Mouse (Mus musculus): ENCODE measurements around the gene Stip1. TPM values are rescaled to one million over a fixed set of nuclear protein-coding genes. Genes with fewer than 3 reads are reported as not detected.
A peak's percentile ranks its signal among the peaks of the same experiment; 100 is the strongest.

Stip1 gene
- polyA plus RNA-seq, 1 experiment from 2014 or later: 212 TPM

DNA sequence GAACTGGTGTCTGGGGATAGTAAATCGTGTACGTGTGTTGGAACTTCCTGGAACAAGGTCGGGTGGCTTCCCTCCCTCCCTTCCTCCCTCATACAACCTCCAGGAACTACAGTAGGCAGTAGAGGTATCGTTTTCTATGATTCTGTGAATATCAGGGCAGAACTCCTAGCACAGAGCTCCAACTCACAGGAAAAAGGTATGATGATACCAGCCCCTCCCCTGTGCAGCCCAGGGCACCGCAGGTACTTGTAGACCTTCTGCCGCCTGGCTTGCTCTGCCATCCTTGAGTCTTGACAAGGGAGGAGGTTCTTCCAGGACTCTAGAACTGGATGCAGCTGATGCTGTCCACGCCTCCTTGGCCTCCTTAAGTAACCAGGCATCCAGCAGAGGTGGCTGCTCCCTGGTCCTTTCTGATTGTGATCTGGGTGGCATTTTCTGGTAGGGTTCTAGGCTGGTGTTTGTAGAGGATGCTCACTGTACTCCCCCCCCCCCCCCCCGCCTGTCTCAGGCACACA is 27.1 kb upstream of the Stip1 start:
- H3K9ac ChIP-seq (ENCODE audit: low read length): no peak overlapping the region
- peaks cover 37% of the 10 kb centered on the region for H3K4me1 ChIP-seq (replicated peaks; ENCODE audit: control insufficient read depth, insufficient read depth, low read length)
- peak overlapping the region; percentile 22; the same call in 1 of the 2 replicates for H3K4me2 ChIP-seq (ENCODE audit: low read length)
- H3K9me3 ChIP-seq (ENCODE audit: control insufficient read depth, low read length): no peaks in the 10 kb centered on the region
- ATAC-seq (replicated peaks; ENCODE audit: low FRiP score, low TSS enrichment, low read depth) (no peak), DNase-seq (ENCODE audit: low spot score) (no peak)
- 28% methylated on average over 7 of the region's 8 CpGs for WGBS
- no peaks in the 10 kb centered on the region for H3K36me3 ChIP-seq (ENCODE audit: control insufficient read depth, insufficient read depth, low read length)
- no peak overlapping the region for H3K4me3 ChIP-seq (ENCODE audit: low read depth, low read length)
- no peak overlapping the region; the same call in 1 of the 2 replicates for H3K27ac ChIP-seq (ENCODE audit: low read depth)
- H3K27me3 ChIP-seq (replicated peaks; ENCODE audit: control insufficient read depth, insufficient read depth, low read length): peaks cover 21% of the 10 kb centered on the region

- WGBS: 37% methylated on average over 15 of the region's 15 CpGs
- no peak for DNase-seq (ENCODE audit: low spot score)
- ATAC-seq (replicated peaks; ENCODE audit: low FRiP score, low TSS enrichment, low read depth): no peak
These were observed 26.5 kb upstream of the Stip1 start for GRCm38 (mm10) chr19:7066034-7066827.

GRCm38 (mm10) chr19:7064571-7064970 is 24.8 kb upstream of the Stip1 start:
- ATAC-seq (replicated peaks; ENCODE audit: low FRiP score, low TSS enrichment, low read depth): peak; percentile 73
- Histone ChIP-seq H3K9me3 (ENCODE audit: control insufficient read depth, low read length) (no peaks in the 10 kb centered on the region), H3K4me3 (ENCODE audit: low read depth, low read length) (no peak overlapping the region), H3K27me3 (replicated peaks; ENCODE audit: control insufficient read depth, insufficient read depth, low read length) (peaks cover 18% of the 10 kb centered on the region), H3K4me1 (replicated peaks; ENCODE audit: control insufficient read depth, insufficient read depth, low read length) (peaks cover 26% of the 10 kb centered on the region), H3K9ac (ENCODE audit: low read length) (no peak overlapping the region), H3K4me2 (ENCODE audit: low read length) (no peak overlapping the region), H3K27ac (ENCODE audit: low read depth) (no peak overlapping the region), H3K36me3 (ENCODE audit: control insufficient read depth, insufficient read depth, low read length) (no peaks in the 10 kb centered on the region)
- DNase-seq (ENCODE audit: low spot score): peak; percentile 94
- 3% methylated on average over 3 of the region's 3 CpGs for WGBS

More at GRCm38 (mm10) chr19:7066034-7066827, 26.5 kb upstream of the Stip1 start:
- Histone ChIP-seq H3K36me3 (ENCODE audit: control insufficient read depth, insufficient read depth, low read length) (no peaks in the 10 kb centered on the region), H3K9me3 (ENCODE audit: control insufficient read depth, low read length) (no peaks in the 10 kb centered on the region), H3K9ac (ENCODE audit: low read length) (no peak overlapping the region), H3K27ac (ENCODE audit: low read depth) (peak overlapping the region; percentile 65), H3K4me1 (replicated peaks; ENCODE audit: control insufficient read depth, insufficient read depth, low read length) (peaks cover 37% of the 10 kb centered on the region), H3K4me3 (ENCODE audit: low read depth, low read length) (no peak overlapping the region), H3K27me3 (replicated peaks; ENCODE audit: control insufficient read depth, insufficient read depth, low read length) (peaks cover 21% of the 10 kb centered on the region), H3K4me2 (ENCODE audit: low read length) (peak overlapping the region; percentile 22; the same call in 1 of the 2 replicates)

GRCm38 (mm10) chr19:7062916-7063315 is 23.1 kb upstream of the Stip1 start:
- H3K36me3 ChIP-seq (ENCODE audit: control insufficient read depth, insufficient read depth, low read length): no peaks in the 10 kb centered on the region
- WGBS: 87% methylated on average over 8 of the region's 8 CpGs

GRCm38 (mm10) chr19:7062110-7062509 is 22.3 kb upstream of the Stip1 start:
- Histone ChIP-seq H3K27ac (ENCODE audit: low read depth) (no peak overlapping the region), H3K9ac (ENCODE audit: low read length) (no peak overlapping the region), H3K4me2 (ENCODE audit: low read length) (no peak overlapping the region), H3K27me3 (replicated peaks; ENCODE audit: control insufficient read depth, insufficient read depth, low read length) (peaks cover 9% of the 10 kb centered on the region), H3K4me3 (ENCODE audit: low read depth, low read length) (no peak overlapping the region), H3K4me1 (replicated peaks; ENCODE audit: control insufficient read depth, insufficient read depth, low read length) (peaks cover 27% of the 10 kb centered on the region), H3K9me3 (ENCODE audit: control insufficient read depth, low read length) (no peaks in the 10 kb centered on the region), H3K36me3 (ENCODE audit: control insufficient read depth, insufficient read depth, low read length) (no peaks in the 10 kb centered on the region)
- WGBS: 87% methylated on average over 5 of the region's 5 CpGs
- DNase-seq (ENCODE audit: low spot score): no peak
- ATAC-seq (replicated peaks; ENCODE audit: low FRiP score, low TSS enrichment, low read depth): no peak

More at GRCm38 (mm10) chr19:7062916-7063315, 23.1 kb upstream of the Stip1 start:
- Histone ChIP-seq H3K9me3 (ENCODE audit: control insufficient read depth, low read length) (no peaks in the 10 kb centered on the region), H3K27me3 (replicated peaks; ENCODE audit: control insufficient read depth, insufficient read depth, low read length) (peaks cover 12% of the 10 kb centered on the region; the same call in 1 of the 2 replicates), H3K4me3 (ENCODE audit: low read depth, low read length) (no peak overlapping the region), H3K4me2 (ENCODE audit: low read length) (no peak overlapping the region), H3K4me1 (replicated peaks; ENCODE audit: control insufficient read depth, insufficient read depth, low read length) (peaks cover 20% of the 10 kb centered on the region), H3K9ac (ENCODE audit: low read length) (no peak overlapping the region), H3K27ac (ENCODE audit: low read depth) (no peak overlapping the region)
- DNase-seq (ENCODE audit: low spot score): no peak
- no peak for ATAC-seq (replicated peaks; ENCODE audit: low FRiP score, low TSS enrichment, low read depth)

GRCm38 (mm10) chr19:7058541-7058940 is 18.8 kb upstream of the Stip1 start:
- no peaks in the 10 kb centered on the region for H3K9me3 ChIP-seq (ENCODE audit: control insufficient read depth, low read length)
- DNase-seq (ENCODE audit: low spot score): no peak
- H3K27ac ChIP-seq (ENCODE audit: low read depth): no peak overlapping the region
- H3K4me1 ChIP-seq (replicated peaks; ENCODE audit: control insufficient read depth, insufficient read depth, low read length): peaks cover 15% of the 10 kb centered on the region
- H3K36me3 ChIP-seq (ENCODE audit: control insufficient read depth, insufficient read depth, low read length): no peaks in the 10 kb centered on the region
- H3K4me2 ChIP-seq (ENCODE audit: low read length): peak overlapping the region; percentile 100
- no peak overlapping the region for H3K9ac ChIP-seq (ENCODE audit: low read length)
- no peak overlapping the region for H3K4me3 ChIP-seq (ENCODE audit: low read depth, low read length)
- no peak for ATAC-seq (replicated peaks; ENCODE audit: low FRiP score, low TSS enrichment, low read depth)
- WGBS: 65% methylated on average over 6 of the region's 6 CpGs
- peaks cover 17% of the 10 kb centered on the region for H3K27me3 ChIP-seq (replicated peaks; ENCODE audit: control insufficient read depth, insufficient read depth, low read length)

DNA sequence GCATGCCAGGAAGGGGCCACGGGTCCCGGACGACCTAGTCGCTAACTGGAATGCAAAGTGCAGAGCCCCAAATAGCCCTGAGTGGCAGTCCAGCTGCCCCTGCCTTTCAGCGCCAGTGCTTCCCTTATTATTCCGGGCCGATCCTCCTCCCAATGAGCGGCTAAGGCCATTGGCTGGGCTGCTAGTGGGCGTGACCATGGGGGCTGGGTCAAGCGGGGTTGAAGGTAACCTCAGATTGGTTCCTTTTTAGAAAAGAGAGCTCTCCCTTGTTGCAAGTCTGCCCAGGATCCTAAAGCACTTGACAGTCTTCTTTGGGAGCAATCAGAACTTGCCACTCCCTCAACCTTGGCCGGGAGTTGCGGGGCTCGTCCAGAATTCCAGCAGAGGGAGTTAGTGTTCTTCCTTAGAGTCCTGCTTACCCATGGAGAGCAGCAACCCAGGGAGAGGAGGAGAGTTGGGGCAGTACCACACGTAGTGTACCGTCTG is 18.0 kb upstream of the Stip1 start:
- peaks cover 17% of the 10 kb centered on the region for H3K27me3 ChIP-seq (replicated peaks; ENCODE audit: control insufficient read depth, insufficient read depth, low read length)
- under 1% methylated on average over 15 of the region's 15 CpGs for WGBS
- H3K4me3 ChIP-seq (ENCODE audit: low read depth, low read length): peak overlapping the region; percentile 74
- no peak overlapping the region for H3K9ac ChIP-seq (ENCODE audit: low read length)
- no peaks in the 10 kb centered on the region for H3K9me3 ChIP-seq (ENCODE audit: control insufficient read depth, low read length)
- H3K36me3 ChIP-seq (ENCODE audit: control insufficient read depth, insufficient read depth, low read length): no peaks in the 10 kb centered on the region
- H3K4me1 ChIP-seq (replicated peaks; ENCODE audit: control insufficient read depth, insufficient read depth, low read length): peaks cover 15% of the 10 kb centered on the region
- peak; percentile 68 for ATAC-seq (replicated peaks; ENCODE audit: low FRiP score, low TSS enrichment, low read depth)
- H3K27ac ChIP-seq (ENCODE audit: low read depth): no peak overlapping the region
- DNase-seq (ENCODE audit: low spot score): peak; percentile 87
- peak overlapping the region; percentile 100 for H3K4me2 ChIP-seq (ENCODE audit: low read length)

- Histone ChIP-seq H3K4me2 (ENCODE audit: low read length) (peak overlapping the region; percentile 100), H3K27me3 (replicated peaks; ENCODE audit: control insufficient read depth, insufficient read depth, low read length) (peaks cover 17% of the 10 kb centered on the region), H3K36me3 (ENCODE audit: control insufficient read depth, insufficient read depth, low read length) (no peaks in the 10 kb centered on the region), H3K9me3 (ENCODE audit: control insufficient read depth, low read length) (no peaks in the 10 kb centered on the region), H3K4me1 (replicated peaks; ENCODE audit: control insufficient read depth, insufficient read depth, low read length) (peaks cover 15% of the 10 kb centered on the region), H3K4me3 (ENCODE audit: low read depth, low read length) (peak overlapping the region; percentile 74), H3K27ac (ENCODE audit: low read depth) (no peak overlapping the region), H3K9ac (ENCODE audit: low read length) (peak overlapping the region; percentile 43)
- DNase-seq (ENCODE audit: low spot score): no peak
- peak; percentile 15 for ATAC-seq (replicated peaks; ENCODE audit: low FRiP score, low TSS enrichment, low read depth)
- WGBS: 2% methylated on average over 15 of the region's 16 CpGs
These were observed 17.5 kb upstream of the Stip1 start for GRCm38 (mm10) chr19:7057126-7057721.
